Mouse (Mus musculus): ENCODE data around the gene Dkkl1. TPM values are rescaled to one million over a fixed set of nuclear protein-coding genes. Genes with fewer than 3 reads are reported as not detected.

The Dkkl1 gene
- total and polyA plus RNA-seq, 3 experiments = 9.2 to 32.0 TPM; not detected in 1

DNA sequence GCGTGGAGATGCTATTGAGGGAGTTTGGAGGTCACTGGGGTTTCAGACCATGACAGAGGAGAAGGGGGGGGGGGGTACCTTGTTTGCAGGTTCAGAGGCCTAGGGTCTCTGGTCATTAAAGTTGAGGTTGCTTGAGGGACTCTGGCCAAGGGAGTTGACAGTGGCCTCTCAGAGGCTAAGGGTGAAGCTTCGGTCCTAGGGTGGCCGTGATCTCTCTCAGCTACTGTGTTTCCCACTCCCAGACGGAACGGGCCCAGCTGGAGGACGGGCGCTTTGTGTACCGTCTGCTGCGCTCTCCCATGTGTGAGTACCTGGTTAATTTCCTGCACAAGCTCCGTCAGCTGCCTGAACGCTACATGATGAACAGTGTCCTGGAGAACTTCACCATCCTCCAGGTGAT, 20.0 kb upstream of the Dkkl1 start:
- DNase-seq (ENCODE audit: low read depth, low spot score) = no peak
- Histone ChIP-seq H3K4me3 (ENCODE audit: control insufficient read depth in 1 of 2, insufficient read depth in 1 of 2, low read depth in 2 of 2, low read length in 2 of 2) (no peak overlapping the region), H3K79me2 (ENCODE audit: control insufficient read depth, insufficient read depth, low read length, poor library complexity) (no peaks in the 10 kb centered on the region), H3K4me1 (ENCODE audit: control insufficient read depth in 1 of 2, insufficient read depth in 2 of 2, low read length in 2 of 2) (no peaks in the 10 kb centered on the region; a peak in 2 of 4 replicates), H3K9me3 (replicated peaks; ENCODE audit: insufficient read depth, low read length) (no peaks in the 10 kb centered on the region), H3K36me3 (ENCODE audit: control insufficient read depth in 1 of 2, insufficient read depth in 2 of 2, low read length in 2 of 2) (0 out of 4 replicates have a peak, but pooled peaks cover 0 to 2% of the 10 kb centered on the region in 2 experiments), H3K27me3 (ENCODE audit: control insufficient read depth in 1 of 2, insufficient read depth in 2 of 2, low read length in 2 of 2) (peaks cover 0 to 4% of the 10 kb centered on the region in 2 experiments; a peak in 2 of 4 replicates), H3K27ac (ENCODE audit: control insufficient read depth, low read depth, low read length) (no peak overlapping the region), H3K9ac (ENCODE audit: control insufficient read depth, low read depth, low read length, poor library complexity, severe bottlenecking) (no peak overlapping the region)
- TF ChIP-seq POLR2AphosphoS2 (IDR thresholded peaks at IDR 0.05; ENCODE audit: low read length) (peak; percentile 22; the same call in 1 of the 2 replicates), ETS1 (IDR thresholded peaks at IDR 0.05; ENCODE audit: low read depth, low read length) (no peak), MEF2A (IDR thresholded peaks at IDR 0.05; ENCODE audit: extremely low read depth, insufficient replicate concordance, low read depth, low read length, poor library complexity, severe bottlenecking) (no peak)

DNA sequence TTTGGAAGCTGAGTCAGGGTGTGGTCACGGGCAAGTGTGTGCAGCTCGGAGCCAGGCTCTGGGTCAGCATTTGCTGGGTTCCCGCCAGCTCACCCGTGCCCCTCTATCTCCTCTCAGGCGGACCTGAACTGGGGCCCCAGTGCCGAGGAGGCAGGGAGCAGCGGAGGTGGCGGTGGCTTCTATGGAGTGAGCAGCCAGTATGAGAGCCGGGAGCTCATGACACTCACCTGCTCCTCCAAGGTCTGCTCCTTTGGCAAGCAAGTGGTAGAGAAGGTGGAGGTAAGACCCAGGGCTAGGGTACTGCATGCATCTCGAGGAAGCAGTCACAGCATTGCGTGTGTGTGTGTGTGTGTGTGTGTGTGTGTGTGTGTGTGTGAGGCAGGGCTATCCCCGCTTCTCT, 19.2 kb upstream of the Dkkl1 start:
- H3K36me3 ChIP-seq (ENCODE audit: control insufficient read depth in 1 of 2, insufficient read depth in 2 of 2, low read length in 2 of 2) = 0 out of 4 replicates have a peak, but pooled peaks cover 0 to 2% of the 10 kb centered on the region in 2 experiments
- TF ChIP-seq UBTF (IDR thresholded peaks at IDR 0.05; ENCODE audit: borderline replicate concordance, insufficient read depth, low read depth, low read length) (no peak), MYB (IDR thresholded peaks at IDR 0.05; ENCODE audit: low read depth, low read length) (no peak), CHD2 (IDR thresholded peaks at IDR 0.05; ENCODE audit: low read length) (no peak), ETS1 (IDR thresholded peaks at IDR 0.05; ENCODE audit: low read depth, low read length) (no peak), E2F4 (IDR thresholded peaks at IDR 0.05; ENCODE audit: borderline replicate concordance, low read depth, low read length) (no peak), MEF2A (IDR thresholded peaks at IDR 0.05; ENCODE audit: extremely low read depth, insufficient replicate concordance, low read depth, low read length, poor library complexity, severe bottlenecking) (no peak), ZNF384 (IDR thresholded peaks at IDR 0.05; ENCODE audit: low read depth, low read length) (no peak), HCFC1 (IDR thresholded peaks at IDR 0.05; ENCODE audit: low read depth, low read length) (no peak), POLR2A (IDR thresholded peaks at IDR 0.05; ENCODE audit: control insufficient read depth in 1 of 2, insufficient read depth in 1 of 2, low read depth in 1 of 2, low read length in 2 of 2, poor library complexity in 1 of 2) (no peak), CTCF (IDR thresholded peaks at IDR 0.05 in 2 of 3, conservative IDR thresholded peaks at IDR 0.05 in 1 of 3; ENCODE audit: control insufficient read depth in 1 of 3, insufficient read depth in 1 of 3, low read depth in 2 of 3, low read length in 3 of 3, poor library complexity in 1 of 3, severe bottlenecking in 1 of 3) (no peak), POLR2AphosphoS5 (IDR thresholded peaks at IDR 0.05; ENCODE audit: borderline replicate concordance, low read depth, low read length) (no peak), GATA1 (IDR thresholded peaks at IDR 0.05; ENCODE audit: low read depth, low read length) (no peak), ZMIZ1 (IDR thresholded peaks at IDR 0.05; ENCODE audit: low read depth, low read length) (no peak), MAFK (IDR thresholded peaks at IDR 0.05; ENCODE audit: borderline replicate concordance, low read depth, low read length) (no peak), ZKSCAN1 (IDR thresholded peaks at IDR 0.05; ENCODE audit: low read depth, low read length) (no peak), JUND (IDR thresholded peaks at IDR 0.05; ENCODE audit: low read depth, low read length) (no peak), CHD1 (IDR thresholded peaks at IDR 0.05; ENCODE audit: low read depth, low read length) (no peak), TCF12 (IDR thresholded peaks at IDR 0.05; ENCODE audit: low read depth, low read length) (no peak), MXI1 (IDR thresholded peaks at IDR 0.05; ENCODE audit: low read depth, low read length) (no peak), TBP (IDR thresholded peaks at IDR 0.05; ENCODE audit: low read depth, low read length) (no peak)
- no peak overlapping the region for H3K27ac ChIP-seq (ENCODE audit: control insufficient read depth, low read depth, low read length)
- H3K4me3 ChIP-seq (ENCODE audit: control insufficient read depth in 1 of 2, insufficient read depth in 1 of 2, low read depth in 2 of 2, low read length in 2 of 2) = no peak overlapping the region
- no peak for DNase-seq (ENCODE audit: low read depth, low spot score)
- no peaks in the 10 kb centered on the region; a peak in 2 of 4 replicates for H3K4me1 ChIP-seq (ENCODE audit: control insufficient read depth in 1 of 2, insufficient read depth in 2 of 2, low read length in 2 of 2)
- peaks cover 3 to 4% of the 10 kb centered on the region in 2 experiments for H3K27me3 ChIP-seq (ENCODE audit: control insufficient read depth in 1 of 2, insufficient read depth in 2 of 2, low read length in 2 of 2)
- H3K9ac ChIP-seq (ENCODE audit: control insufficient read depth, low read depth, low read length, poor library complexity, severe bottlenecking) = no peak overlapping the region
- H3K9me3 ChIP-seq (replicated peaks; ENCODE audit: insufficient read depth, low read length) = no peaks in the 10 kb centered on the region
- H3K79me2 ChIP-seq (ENCODE audit: control insufficient read depth, insufficient read depth, low read length, poor library complexity) = no peaks in the 10 kb centered on the region
